Mouse (Mus musculus) midbrain, embryonic 10.5 days (tissue): ENCODE results near the gene Nub1. TPM values are rescaled to one million over a fixed set of nuclear protein-coding genes. Genes with fewer than 3 reads are reported as not detected.
A peak's percentile ranks its signal among the peaks of the same experiment; 100 is the strongest.
"Not testable (repeated sequence)": the region's sequence is repeated elsewhere in the genome, so short reads cannot be mapped to it uniquely, and the experiment has no call there.

Experiments used
- DNase-seq: peaks from one replicate; pipeline ENCODE4 v3.0.0-alpha.2; 2017; ENCODE audit warnings: low spot score
- H3K27ac ChIP-seq: fragments of 300-500 bp; sonication (generic); replicated peaks from 2 replicates; pipeline ENCODE4 v1.5.1; 2016; ENCODE audit warnings: mild to moderate bottlenecking
- H3K27me3 ChIP-seq: fragments of 300-500 bp; sonication (generic); 2 replicates; pipeline ENCODE4 v1.6.1; 2016; ENCODE audit warnings: low read depth, mild to moderate bottlenecking; ENCODE audit not compliant: poor library complexity, severe bottlenecking
- H3K36me3 ChIP-seq: fragments of 300-500 bp; sonication (generic); 2 replicates; pipeline ENCODE4 v1.6.1; 2016; ENCODE audit warnings: mild to moderate bottlenecking, moderate library complexity
- H3K4me1 ChIP-seq: fragments of 300-500 bp; sonication (generic); 2 replicates; pipeline ENCODE4 v1.6.1; 2016
- H3K4me3 ChIP-seq: fragments of 300-500 bp; sonication (generic); 2 replicates; pipeline ENCODE4 v1.5.1; 2016; ENCODE audit warnings: mild to moderate bottlenecking, moderate library complexity
- H3K9me3 ChIP-seq: fragments of 300-500 bp; sonication (generic); replicated peaks from 2 replicates; pipeline ENCODE4 v1.6.1; 2016; ENCODE audit warnings: mild to moderate bottlenecking
- WGBS: fragments of 180-500 bp; shearing (Covaris S2); methylation state at CpG from one replicate; pipeline ENCODE4 v1.1.7; 2016; 5-methylcytosine and 5-hydroxymethylcytosine counted together
- polyA plus RNA-seq: library from polyadenylated mRNA; unstranded; fragments of >200 nt; fragmentation: Nextera tagmentation; extraction: Ambion mirVana; gene quantifications from 2 replicates; pipeline ENCODE4 v1.2.1, GENCODE M21; 2016

Gene Nub1
- polyA plus RNA-seq, 1 experiment from 2014 or later, result 27.2 TPM

DNA sequence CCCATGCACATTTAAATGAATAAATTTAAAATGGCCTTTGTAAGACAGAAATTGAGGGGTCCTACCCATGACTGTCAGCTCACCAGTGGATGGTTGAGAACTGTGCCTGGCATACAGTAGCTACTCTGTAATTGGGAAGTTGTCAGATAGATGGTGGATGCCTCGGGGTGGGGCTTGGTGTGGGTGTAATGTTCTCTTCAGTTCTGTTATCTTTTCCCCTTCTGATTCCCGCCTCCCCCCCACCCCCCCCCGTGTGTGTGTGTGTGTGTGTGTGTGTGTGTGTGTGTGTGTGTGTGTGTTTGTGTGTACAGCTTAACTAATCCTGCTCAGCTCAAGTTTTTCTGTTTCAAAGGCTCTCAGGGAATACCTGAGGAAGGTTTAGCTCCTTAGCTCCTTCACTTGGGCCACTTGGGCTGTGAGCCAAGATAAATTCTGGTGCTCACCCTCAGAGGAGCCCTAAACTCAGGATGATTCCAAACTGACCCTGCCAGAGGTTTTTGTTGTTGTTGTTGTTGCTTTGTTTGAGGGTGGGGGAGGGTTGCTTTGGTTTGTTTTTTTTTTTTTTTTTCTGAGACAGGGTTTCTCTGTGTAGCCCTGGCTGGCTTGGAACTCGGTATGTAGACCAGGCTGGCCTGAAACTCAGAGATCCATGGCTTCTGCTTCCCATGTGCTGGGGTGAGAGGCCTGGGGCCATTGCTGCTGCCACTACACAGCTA is 25.5 kb upstream of the Nub1 start:
- Histone ChIP-seq H3K4me1 (no peaks in the 10 kb centered on the region), H3K4me3 (no peak overlapping the region), H3K36me3 (no peaks in the 10 kb centered on the region), H3K9me3 (no peaks in the 10 kb centered on the region), H3K27ac (no peak overlapping the region), H3K27me3 (no peaks in the 10 kb centered on the region)
- 74% methylated on average over 4 of the region's 4 CpGs for WGBS
- no peak for DNase-seq

DNA sequence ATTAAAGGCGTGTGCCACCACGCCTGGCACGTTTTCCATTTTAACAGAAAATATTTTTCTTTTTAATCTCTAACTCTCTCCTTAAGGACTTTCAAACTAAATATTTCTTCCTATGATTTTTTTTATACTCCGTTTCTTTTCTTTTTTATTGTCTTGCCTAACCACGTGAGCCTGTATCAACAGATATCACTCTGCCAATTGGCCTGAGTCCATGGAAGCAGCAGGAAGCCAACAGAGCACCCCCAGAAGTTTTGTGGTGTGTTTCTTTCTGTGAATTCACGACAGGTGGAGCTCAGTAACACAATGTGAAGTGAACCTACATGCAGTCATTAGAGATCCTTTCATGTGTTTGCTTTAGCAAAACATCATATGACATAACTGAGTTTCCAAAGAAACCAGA is 23.9 kb upstream of the Nub1 start:
- WGBS, result 88% methylated on average over 6 of the region's 6 CpGs
- Histone ChIP-seq H3K36me3 (no peaks in the 10 kb centered on the region), H3K4me1 (no peaks in the 10 kb centered on the region), H3K27ac (no peak overlapping the region), H3K9me3 (no peaks in the 10 kb centered on the region), H3K27me3 (no peaks in the 10 kb centered on the region), H3K4me3 (no peak overlapping the region)
- DNase-seq, result no peak

DNA sequence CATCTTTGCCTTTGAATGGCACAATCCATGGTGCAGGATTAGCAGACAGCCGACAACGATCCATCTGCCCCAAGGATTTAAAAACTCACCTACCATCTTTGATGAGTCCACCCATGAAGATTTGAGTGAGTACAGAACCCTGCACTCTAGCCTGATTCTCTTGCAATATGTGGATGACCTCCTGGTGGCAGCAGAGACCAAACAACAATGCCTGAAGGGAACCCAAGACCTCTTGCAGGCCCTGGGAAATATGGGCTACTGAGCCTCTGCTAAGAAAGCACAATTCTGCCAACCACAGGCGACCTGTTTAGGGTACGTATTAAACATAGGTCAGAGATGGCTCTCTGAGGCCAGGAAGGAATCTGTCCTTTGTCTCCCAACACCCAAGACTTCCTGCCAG is 11.1 kb upstream of the Nub1 start:
- H3K36me3 ChIP-seq, result no peaks in the 10 kb centered on the region
- H3K4me3 ChIP-seq, result no peak overlapping the region
- H3K27me3 ChIP-seq, result no peaks in the 10 kb centered on the region
- H3K27ac ChIP-seq, result no peak overlapping the region
- H3K4me1 ChIP-seq, result no peaks in the 10 kb centered on the region
- no peaks in the 10 kb centered on the region; the same call in 1 of the 2 replicates for H3K9me3 ChIP-seq
- WGBS, result 46% methylated on average over 4 of the region's 4 CpGs
- DNase-seq, result peak; percentile 65

DNA sequence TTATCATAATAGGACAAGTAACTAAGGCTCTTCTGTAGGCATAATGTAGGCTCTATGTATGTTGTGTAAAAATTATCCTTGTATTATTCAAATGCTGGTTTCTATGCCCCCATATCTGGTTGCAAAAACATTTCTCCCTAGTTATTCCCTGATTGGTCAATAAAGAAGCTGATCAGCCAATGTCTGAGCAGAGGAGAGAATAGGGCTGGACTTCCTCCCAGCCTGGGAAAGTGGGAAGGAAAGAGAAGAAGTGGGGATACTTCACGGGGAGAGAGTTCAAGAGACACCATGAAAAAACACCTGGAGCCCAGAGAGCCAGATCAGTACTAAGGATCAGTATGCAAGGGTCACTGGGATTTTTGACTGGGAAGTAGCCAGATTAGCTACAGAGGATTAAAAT is 3.9 kb upstream of the Nub1 start:
- H3K9me3 ChIP-seq, result no peaks in the 10 kb centered on the region; the same call in 1 of the 2 replicates
- no peak overlapping the region for H3K4me3 ChIP-seq
- H3K27me3 ChIP-seq, result no peaks in the 10 kb centered on the region
- WGBS, result 74% methylated on average over 1 of the region's 1 CpGs
- DNase-seq, result no peak
- H3K4me1 ChIP-seq, result peaks cover 14% of the 10 kb centered on the region
- H3K27ac ChIP-seq, result no peak overlapping the region
- H3K36me3 ChIP-seq, result no peaks in the 10 kb centered on the region

DNA sequence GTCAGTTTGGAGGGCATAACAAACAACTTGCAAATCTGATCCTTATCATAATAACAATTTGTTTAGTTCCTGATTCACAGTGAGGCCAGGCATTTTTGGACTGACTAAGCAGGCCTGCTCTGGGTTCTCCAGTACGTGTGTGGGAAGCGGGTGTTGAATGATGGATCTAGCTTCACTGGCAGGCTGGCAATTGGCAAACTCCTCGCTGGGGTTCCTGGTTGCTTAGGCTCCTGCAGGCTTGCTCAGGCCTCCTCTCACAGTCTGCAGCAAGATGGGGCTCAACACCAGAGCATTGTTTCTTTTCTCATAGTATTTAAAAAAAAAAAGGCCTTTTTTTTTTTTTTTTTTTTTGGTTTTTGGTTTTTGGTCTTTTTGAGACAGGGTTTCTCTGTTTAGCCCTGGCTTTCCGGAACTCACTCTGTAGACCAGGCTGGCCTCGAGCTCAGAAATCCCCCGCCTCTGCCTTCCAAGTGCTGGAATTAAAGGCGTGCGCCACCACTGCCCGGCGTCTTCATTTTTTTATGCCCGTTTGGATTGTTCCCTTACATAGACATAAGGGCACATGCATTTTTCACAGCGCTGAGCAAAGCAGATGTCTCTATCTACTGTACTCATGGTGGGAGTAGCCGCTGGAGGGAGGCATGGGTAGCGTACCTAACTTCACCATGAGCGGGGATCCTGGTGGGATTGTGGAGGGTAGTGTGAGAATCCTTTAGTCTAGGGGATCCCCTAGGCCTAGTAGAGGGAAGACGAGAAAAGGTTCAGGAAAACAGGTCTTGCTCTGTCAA is 560 bp upstream of the Nub1 start:
- Histone ChIP-seq H3K27ac (peak overlapping the region; percentile 94), H3K4me3 (peak overlapping the region; percentile 93), H3K4me1 (peaks cover 21% of the 10 kb centered on the region), H3K9me3 (no peaks in the 10 kb centered on the region), H3K27me3 (no peaks in the 10 kb centered on the region), H3K36me3 (peaks cover 4% of the 10 kb centered on the region)
- peak; percentile 24 for DNase-seq
- 29% methylated on average over 16 of the region's 16 CpGs for WGBS

DNA sequence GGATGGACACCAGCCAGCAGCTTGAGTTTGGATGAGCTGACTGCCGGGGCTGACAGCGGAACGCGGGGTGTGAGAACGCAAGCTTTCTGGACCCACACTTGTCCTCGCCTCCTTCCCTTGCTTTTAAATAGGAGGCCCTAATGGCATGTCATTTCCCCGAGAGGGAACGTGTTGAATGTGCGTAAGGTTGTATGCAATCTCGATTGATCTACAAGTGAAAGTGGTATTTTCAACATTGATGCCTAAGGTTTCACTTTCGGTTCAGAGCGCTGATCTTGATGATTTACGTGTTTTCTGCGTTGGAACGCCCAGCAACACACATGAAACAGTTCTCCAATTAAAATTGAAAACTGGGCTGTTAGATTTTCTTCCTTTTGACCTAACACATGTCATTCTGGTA is 844 bp downstream of the Nub1 start:
- no peak for DNase-seq
- WGBS, result under 1% methylated on average over 15 of the region's 15 CpGs
- no peaks in the 10 kb centered on the region for H3K9me3 ChIP-seq
- H3K4me1 ChIP-seq, result peaks cover 21% of the 10 kb centered on the region
- peak overlapping the region; percentile 94 for H3K27ac ChIP-seq
- peaks cover 18% of the 10 kb centered on the region for H3K36me3 ChIP-seq
- H3K4me3 ChIP-seq, result peak overlapping the region; percentile 93
- H3K27me3 ChIP-seq, result no peaks in the 10 kb centered on the region

DNA sequence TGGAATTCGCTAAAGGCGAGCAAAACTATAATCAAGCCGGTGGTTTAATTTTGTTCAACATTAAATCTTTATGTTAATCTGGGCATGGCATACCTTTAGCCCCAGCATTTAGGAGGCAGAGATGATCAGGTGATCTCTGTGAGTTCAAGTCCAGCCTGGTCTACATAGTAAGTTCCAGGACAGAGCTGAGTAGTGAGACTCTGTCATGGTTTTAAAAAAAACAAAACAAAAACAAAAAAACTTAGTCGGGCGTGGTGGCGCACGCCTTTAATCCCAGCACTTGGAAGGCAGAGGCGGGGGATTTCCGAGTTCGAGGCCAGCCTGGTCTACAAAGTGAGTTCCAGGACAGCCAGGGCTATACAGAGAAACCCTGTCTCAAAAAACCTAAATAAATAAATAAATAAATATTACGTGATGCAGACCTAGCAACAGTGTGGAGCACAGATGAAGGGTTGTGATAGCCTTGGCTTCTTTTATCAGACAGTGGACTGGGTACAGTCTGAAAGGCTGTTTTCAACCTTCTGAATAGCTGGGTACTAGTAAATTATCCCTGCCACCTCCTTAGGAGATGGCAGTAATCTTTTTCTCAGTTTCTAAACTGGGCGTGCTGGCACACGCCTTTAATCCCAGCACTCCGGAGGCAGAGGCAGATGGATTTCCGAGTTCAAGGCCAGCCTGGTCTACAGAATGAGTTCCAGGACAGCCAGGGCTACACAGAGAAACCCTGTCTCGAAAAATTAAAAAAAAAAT is 1.5 kb downstream of the Nub1 start:
- not testable (repeated sequence) for H3K27ac ChIP-seq, H3K9me3 ChIP-seq, DNase-seq, H3K27me3 ChIP-seq
- H3K4me1 ChIP-seq, result peaks cover 21% of the 10 kb centered on the region
- H3K4me3 ChIP-seq, result peak overlapping the region; percentile 93
- H3K36me3 ChIP-seq, result peaks cover 24% of the 10 kb centered on the region
- 76% methylated on average over 16 of the region's 16 CpGs for WGBS

DNA sequence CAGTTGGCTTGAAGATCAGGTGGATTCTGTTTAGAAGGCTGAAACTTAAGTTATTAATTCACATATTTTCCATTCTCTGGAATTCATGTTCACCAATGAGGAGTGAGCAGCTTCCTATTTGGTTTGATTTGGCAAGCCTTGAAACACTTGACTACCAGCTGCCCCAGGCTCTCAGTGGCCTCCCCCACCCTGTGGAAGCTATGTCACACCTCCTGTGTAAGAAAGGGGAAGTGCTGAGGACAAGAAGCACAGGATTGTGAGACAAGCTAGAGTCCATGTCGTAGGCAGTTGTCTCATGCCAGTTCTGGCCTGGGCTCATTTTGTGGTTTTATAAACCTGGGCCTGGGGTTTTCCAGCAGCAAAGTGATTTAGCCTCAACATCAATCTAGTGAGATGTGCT is 2.4 kb downstream of the Nub1 start:
- no peaks in the 10 kb centered on the region for H3K27me3 ChIP-seq
- 93% methylated on average over 1 of the region's 1 CpGs for WGBS

DNA sequence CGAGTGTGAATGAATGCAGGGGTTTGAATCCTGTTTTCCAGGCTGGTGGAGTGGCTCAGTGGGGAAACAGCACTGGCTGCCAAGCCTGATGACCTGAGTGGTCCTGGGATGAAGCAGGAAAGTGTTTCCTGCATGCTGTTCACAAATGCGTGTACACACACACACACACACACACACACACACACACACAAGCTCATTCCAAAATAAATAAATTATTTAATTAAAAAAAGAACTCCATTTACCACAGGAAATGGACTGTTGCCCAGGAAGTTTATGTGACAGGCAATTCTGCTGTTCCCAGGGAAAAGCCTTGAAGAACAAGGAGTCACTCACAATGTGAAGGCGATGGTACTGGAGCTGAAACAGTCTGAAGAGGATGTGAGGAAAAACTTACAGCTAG is 11.4 kb downstream of the Nub1 start:
- H3K27ac ChIP-seq, result no peak overlapping the region
- no peak for DNase-seq
- H3K27me3 ChIP-seq, result no peaks in the 10 kb centered on the region
- WGBS, result 86% methylated on average over 3 of the region's 3 CpGs
- no peak overlapping the region for H3K4me3 ChIP-seq
- peaks cover 7% of the 10 kb centered on the region for H3K4me1 ChIP-seq
- H3K9me3 ChIP-seq, result no peaks in the 10 kb centered on the region
- peaks cover 95% of the 10 kb centered on the region for H3K36me3 ChIP-seq

More for the DNA sequence above, 2.4 kb downstream of the Nub1 start:
- H3K4me3 ChIP-seq, result no peak overlapping the region
- peaks cover 21% of the 10 kb centered on the region for H3K4me1 ChIP-seq
- peaks cover 32% of the 10 kb centered on the region for H3K36me3 ChIP-seq
- no peak overlapping the region for H3K27ac ChIP-seq
- DNase-seq, result no peak
- H3K9me3 ChIP-seq, result no peaks in the 10 kb centered on the region

DNA sequence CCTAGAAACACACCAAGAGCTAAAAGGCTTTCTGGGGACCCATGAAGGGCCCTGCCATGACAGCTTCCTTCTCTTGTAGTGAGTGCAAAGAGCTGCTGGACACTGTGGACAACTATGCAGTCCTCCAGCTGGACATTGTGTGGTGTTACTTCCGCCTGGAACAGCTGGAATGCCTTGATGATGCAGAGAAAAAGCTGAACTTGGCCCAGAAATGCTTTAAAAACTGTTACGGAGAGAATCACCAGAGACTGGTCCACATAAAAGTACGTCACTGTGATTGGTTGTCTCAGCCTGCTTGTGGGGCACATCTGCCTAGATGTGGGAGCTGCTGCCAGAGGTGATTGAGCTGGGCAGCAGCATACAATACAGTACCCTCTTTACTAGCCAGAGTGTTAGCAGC is 15.9 kb downstream of the Nub1 start:
- Histone ChIP-seq H3K27me3 (no peaks in the 10 kb centered on the region), H3K4me1 (peaks cover 7% of the 10 kb centered on the region), H3K27ac (no peak overlapping the region), H3K4me3 (no peak overlapping the region), H3K9me3 (no peaks in the 10 kb centered on the region), H3K36me3 (peaks cover 97% of the 10 kb centered on the region)
- DNase-seq, result no peak
- 86% methylated on average over 3 of the region's 3 CpGs for WGBS

DNA sequence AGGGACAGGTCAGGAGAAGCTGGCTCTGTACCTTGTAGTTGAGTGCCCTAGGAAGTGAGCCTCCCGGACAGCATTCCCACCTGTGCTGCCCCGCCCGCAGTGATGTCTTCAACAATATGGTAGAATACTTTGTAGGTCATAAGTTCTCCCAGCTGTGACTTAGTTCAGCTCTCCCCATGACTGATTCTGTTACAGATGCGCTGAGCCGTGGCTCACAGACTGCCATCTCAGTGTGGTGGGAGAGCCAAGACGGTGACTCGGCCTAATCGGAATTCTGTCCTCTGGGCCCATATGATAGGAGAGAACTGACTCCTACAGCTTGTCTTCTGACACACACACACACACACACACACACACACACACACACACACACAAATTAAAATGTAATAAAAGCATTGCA is 19.3 kb downstream of the Nub1 start:
- no peaks in the 10 kb centered on the region for H3K9me3 ChIP-seq
- 97% methylated on average over 8 of the region's 8 CpGs for WGBS
- no peak overlapping the region for H3K27ac ChIP-seq
- H3K27me3 ChIP-seq, result no peaks in the 10 kb centered on the region
- no peak for DNase-seq
- H3K36me3 ChIP-seq, result peaks cover 98% of the 10 kb centered on the region
- peaks cover 7% of the 10 kb centered on the region for H3K4me1 ChIP-seq
- no peak overlapping the region for H3K4me3 ChIP-seq

DNA sequence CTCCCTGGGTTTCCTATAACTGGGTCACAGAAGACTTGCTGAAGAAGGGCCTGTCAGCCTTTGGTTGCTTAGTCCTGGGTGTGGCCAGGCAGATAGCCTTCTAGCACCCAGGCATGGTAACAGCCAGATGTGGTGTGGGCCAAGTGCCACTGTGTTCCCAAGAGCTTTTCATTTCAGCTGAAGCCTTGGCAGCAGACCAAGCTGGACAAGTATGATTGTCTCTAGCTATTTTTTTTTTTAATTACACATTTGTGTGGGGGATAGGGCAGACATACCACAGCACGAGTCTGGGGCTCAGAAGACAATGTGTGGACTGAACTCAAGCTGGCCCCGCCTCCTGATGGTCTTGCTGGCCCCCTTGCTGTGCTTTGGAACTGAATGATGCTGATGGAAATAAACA is 24.6 kb downstream of the Nub1 start:
- no peak for DNase-seq
- H3K36me3 ChIP-seq, result peaks cover 76% of the 10 kb centered on the region
- no peak overlapping the region for H3K4me3 ChIP-seq
- H3K4me1 ChIP-seq, result no peaks in the 10 kb centered on the region
- 75% methylated on average over 2 of the region's 2 CpGs for WGBS
- no peaks in the 10 kb centered on the region for H3K27me3 ChIP-seq
- H3K27ac ChIP-seq, result no peak overlapping the region
- H3K9me3 ChIP-seq, result 0 out of 2 replicates have a peak, but pooled peaks cover 10% of the 10 kb centered on the region
